Mouse (Mus musculus) heart, adult 2 months (tissue): ENCODE measurements at regions not wholly inside any gene's neighbourhood (a gene's known extent, or its start where the extent isn't known, plus 50 kb on each side); places are given as distances from the start of the nearest gene placed in this dataset.

Experiments
- CTCF ChIP-seq: fragments of 200-600 bp; IDR thresholded peaks from 2 replicates; pipeline ENCODE4 v1.8.1; 2022; ENCODE audit warnings: antibody characterized with exemption, mild to moderate bottlenecking, moderate library complexity
- EP300 ChIP-seq: fragments of 200-500 bp; IDR thresholded peaks from 2 replicates; pipeline ENCODE4 v1.6.1; 2011; ENCODE audit warnings: low read depth, low read length, control low read depth; ENCODE audit not compliant: insufficient read depth
- POLR2A ChIP-seq: fragments of 200-500 bp; IDR thresholded peaks from 2 replicates; pipeline ENCODE4 v1.6.1; 2011; ENCODE audit warnings: mild to moderate bottlenecking, low read depth, low read length, control low read depth; ENCODE audit not compliant: insufficient read depth

GRCm38 (mm10) chr13:84054956-84055355 lies 167.1 kb upstream of the Tmem161b start:
- TF ChIP-seq CTCF (no peak), EP300 (no peak), POLR2A (no peak)
